Mouse (Mus musculus) heart, adult 9 months (tissue): ENCODE measurements around the gene Adk.

ENCODE experiments used
- DNase-seq, 2 experiments: peaks; one replicate each; pipeline ENCODE4 v3.0.0; 2022; ENCODE audit warnings: low spot score in 2 of 2

Gene Adk

GRCm38 (mm10) chr14:21166114-21166513 lies 113.7 kb downstream of the Adk start:
- DNase-seq, result no peak

GRCm38 (mm10) chr14:21173973-21174745 lies 121.8 kb downstream of the Adk start:
- DNase-seq, result no peak

- no peak for DNase-seq
These were observed 122.4 kb downstream of the Adk start for GRCm38 (mm10) chr14:21174804-21175203.

- no peak for DNase-seq
These were observed 125.4 kb downstream of the Adk start for GRCm38 (mm10) chr14:21177781-21178180.

GRCm38 (mm10) chr14:21178356-21178755 lies 126.0 kb downstream of the Adk start:
- no peak for DNase-seq

- no peak for DNase-seq
These were observed 128.7 kb downstream of the Adk start for GRCm38 (mm10) chr14:21181053-21181452.

GRCm38 (mm10) chr14:21191966-21192365 lies 139.6 kb downstream of the Adk start:
- DNase-seq, result no peak

- no peak for DNase-seq
These were observed 140.4 kb downstream of the Adk start for GRCm38 (mm10) chr14:21192749-21193148.

GRCm38 (mm10) chr14:21194336-21194735 lies 142.0 kb downstream of the Adk start:
- DNase-seq, result no peak

- no peak for DNase-seq
These were observed 148.5 kb downstream of the Adk start for GRCm38 (mm10) chr14:21200850-21201249.

- DNase-seq, result no peak
These were observed 154.1 kb downstream of the Adk start for GRCm38 (mm10) chr14:21206472-21206871.

- no peak for DNase-seq
These were observed 169.3 kb downstream of the Adk start for GRCm38 (mm10) chr14:21221574-21222138.

- DNase-seq, result no peak
These were observed 169.8 kb downstream of the Adk start for GRCm38 (mm10) chr14:21222206-21222605.

GRCm38 (mm10) chr14:21223456-21223855 lies 171.1 kb downstream of the Adk start:
- DNase-seq, result no peak

- no peak for DNase-seq
These were observed 171.7 kb downstream of the Adk start for GRCm38 (mm10) chr14:21223971-21224635.

GRCm38 (mm10) chr14:21237051-21237450 lies 184.7 kb downstream of the Adk start:
- no peak for DNase-seq

GRCm38 (mm10) chr14:21241105-21241504 lies 188.7 kb downstream of the Adk start:
- DNase-seq, result no peak

- DNase-seq, result no peak
These were observed 199.0 kb downstream of the Adk start for GRCm38 (mm10) chr14:21251386-21251785.

- peak; percentile 3 to 6 for DNase-seq
These were observed 200.0 kb downstream of the Adk start for GRCm38 (mm10) chr14:21252326-21252886.

GRCm38 (mm10) chr14:21253321-21253992 lies 201.1 kb downstream of the Adk start:
- no peak for DNase-seq

GRCm38 (mm10) chr14:21253993-21254339 lies 201.6 kb downstream of the Adk start:
- no peak for DNase-seq

GRCm38 (mm10) chr14:21268229-21268628 lies 215.9 kb downstream of the Adk start:
- DNase-seq, result no peak
